Mouse (Mus musculus): Measurements from ENCODE around the gene Atf7ip. TPM values are rescaled to one million over a fixed set of nuclear protein-coding genes. Genes with fewer than 3 reads are reported as not detected.

Atf7ip gene
- polyA plus RNA-seq, 1 experiment from 2014 or later, result 37.7 TPM

- H3K27ac ChIP-seq, result no peak overlapping the region
- 86% methylated on average over 7 of the region's 7 CpGs for WGBS
- no peak for DNase-seq (ENCODE audit: low spot score)
Measured at GRCm38 (mm10) chr6:136551550-136552109, 45.7 kb downstream of the Atf7ip start.

GRCm38 (mm10) chr6:136553156-136553555, 47.2 kb downstream of the Atf7ip start:
- Histone ChIP-seq H3K4me1 (peaks cover 6% of the 10 kb centered on the region), H3K27ac (peak overlapping the region; percentile 73; the same call in 1 of the 2 replicates), H3K27me3 (ENCODE audit: insufficient read depth, poor library complexity, severe bottlenecking) (no peaks in the 10 kb centered on the region), H3K36me3 (peaks cover 13% of the 10 kb centered on the region; the same call in 1 of the 2 replicates), H3K4me3 (no peak overlapping the region), H3K9me3 (no peaks in the 10 kb centered on the region)
- WGBS, result 73% methylated on average over 5 of the region's 5 CpGs
- no peak for DNase-seq (ENCODE audit: low spot score)

More at GRCm38 (mm10) chr6:136551550-136552109, 45.7 kb downstream of the Atf7ip start:
- no peak overlapping the region for H3K4me3 ChIP-seq
- peaks cover 2% of the 10 kb centered on the region; the same call in 1 of the 2 replicates for H3K36me3 ChIP-seq
- H3K4me1 ChIP-seq, result peaks cover 10% of the 10 kb centered on the region
- no peaks in the 10 kb centered on the region for H3K27me3 ChIP-seq (ENCODE audit: insufficient read depth, poor library complexity, severe bottlenecking)
- no peaks in the 10 kb centered on the region for H3K9me3 ChIP-seq

- 37% methylated on average over 11 of the region's 11 CpGs for WGBS
- no peak for DNase-seq (ENCODE audit: low spot score)
- Histone ChIP-seq H3K36me3 (peaks cover 13% of the 10 kb centered on the region; the same call in 1 of the 2 replicates), H3K27ac (peak overlapping the region; percentile 73), H3K4me3 (no peak overlapping the region), H3K4me1 (peaks cover 7% of the 10 kb centered on the region; the same call in 1 of the 2 replicates), H3K27me3 (ENCODE audit: insufficient read depth, poor library complexity, severe bottlenecking) (no peaks in the 10 kb centered on the region), H3K9me3 (no peaks in the 10 kb centered on the region)
Measured at GRCm38 (mm10) chr6:136553767-136554569, 48.0 kb downstream of the Atf7ip start.

- 76% methylated on average over 7 of the region's 7 CpGs for WGBS
Measured at GRCm38 (mm10) chr6:136554774-136555522, 49.0 kb downstream of the Atf7ip start.

GRCm38 (mm10) chr6:136555523-136555915, 49.6 kb downstream of the Atf7ip start:
- peaks cover 23% of the 10 kb centered on the region for H3K36me3 ChIP-seq
- H3K9me3 ChIP-seq, result no peaks in the 10 kb centered on the region
- H3K27ac ChIP-seq, result peak overlapping the region; percentile 83
- peaks cover 7% of the 10 kb centered on the region; the same call in 1 of the 2 replicates for H3K4me1 ChIP-seq
- H3K4me3 ChIP-seq, result no peak overlapping the region
- WGBS, result 58% methylated on average over 5 of the region's 5 CpGs
- no peaks in the 10 kb centered on the region for H3K27me3 ChIP-seq (ENCODE audit: insufficient read depth, poor library complexity, severe bottlenecking)
- peak; percentile 80 for DNase-seq (ENCODE audit: low spot score)

More at GRCm38 (mm10) chr6:136554774-136555522, 49.0 kb downstream of the Atf7ip start:
- H3K27me3 ChIP-seq (ENCODE audit: insufficient read depth, poor library complexity, severe bottlenecking), result no peaks in the 10 kb centered on the region
- H3K4me3 ChIP-seq, result no peak overlapping the region
- no peaks in the 10 kb centered on the region for H3K9me3 ChIP-seq
- peak overlapping the region; percentile 83 for H3K27ac ChIP-seq
- peaks cover 7% of the 10 kb centered on the region; the same call in 1 of the 2 replicates for H3K4me1 ChIP-seq
- DNase-seq (ENCODE audit: low spot score), result no peak
- H3K36me3 ChIP-seq, result peaks cover 17% of the 10 kb centered on the region

- Histone ChIP-seq H3K9me3 (no peaks in the 10 kb centered on the region), H3K36me3 (peaks cover 50% of the 10 kb centered on the region), H3K27me3 (ENCODE audit: insufficient read depth, poor library complexity, severe bottlenecking) (no peaks in the 10 kb centered on the region), H3K4me1 (peaks cover 4% of the 10 kb centered on the region; the same call in 1 of the 2 replicates), H3K4me3 (no peak overlapping the region), H3K27ac (no peak overlapping the region)
- WGBS, result 78% methylated on average over 8 of the region's 8 CpGs
- no peak for DNase-seq (ENCODE audit: low spot score)
Measured at GRCm38 (mm10) chr6:136558288-136559005, 52.5 kb downstream of the Atf7ip start.

GRCm38 (mm10) chr6:136566002-136566401, 60.0 kb downstream of the Atf7ip start:
- peaks cover 91% of the 10 kb centered on the region for H3K36me3 ChIP-seq
- 88% methylated on average over 5 of the region's 5 CpGs for WGBS
- no peak overlapping the region for H3K4me3 ChIP-seq
- no peak for DNase-seq (ENCODE audit: low spot score)
- no peak overlapping the region for H3K27ac ChIP-seq
- H3K27me3 ChIP-seq (ENCODE audit: insufficient read depth, poor library complexity, severe bottlenecking), result no peaks in the 10 kb centered on the region
- H3K9me3 ChIP-seq, result no peaks in the 10 kb centered on the region
- H3K4me1 ChIP-seq, result no peaks in the 10 kb centered on the region

GRCm38 (mm10) chr6:136590739-136591138, 84.8 kb downstream of the Atf7ip start:
- peaks cover 77% of the 10 kb centered on the region for H3K36me3 ChIP-seq

GRCm38 (mm10) chr6:136594541-136594940, 88.6 kb downstream of the Atf7ip start:
- Histone ChIP-seq H3K4me1 (no peaks in the 10 kb centered on the region), H3K27ac (no peak overlapping the region), H3K27me3 (ENCODE audit: insufficient read depth, poor library complexity, severe bottlenecking) (no peaks in the 10 kb centered on the region), H3K4me3 (no peak overlapping the region), H3K9me3 (no peaks in the 10 kb centered on the region), H3K36me3 (peaks cover 82% of the 10 kb centered on the region)
- WGBS, result 93% methylated on average over 4 of the region's 4 CpGs
- DNase-seq (ENCODE audit: low spot score), result no peak

More at GRCm38 (mm10) chr6:136590739-136591138, 84.8 kb downstream of the Atf7ip start:
- Histone ChIP-seq H3K9me3 (no peaks in the 10 kb centered on the region), H3K4me1 (no peaks in the 10 kb centered on the region), H3K27ac (no peak overlapping the region), H3K27me3 (ENCODE audit: insufficient read depth, poor library complexity, severe bottlenecking) (no peaks in the 10 kb centered on the region), H3K4me3 (no peak overlapping the region)
- DNase-seq (ENCODE audit: low spot score), result no peak
- whole genome bisulfite sequencing, result 98% methylated on average over 4 of the region's 4 CpGs

- Histone ChIP-seq H3K9me3 (no peaks in the 10 kb centered on the region), H3K27ac (no peak overlapping the region), H3K4me3 (no peak overlapping the region), H3K27me3 (ENCODE audit: insufficient read depth, poor library complexity, severe bottlenecking) (no peaks in the 10 kb centered on the region), H3K4me1 (no peaks in the 10 kb centered on the region), H3K36me3 (peaks cover 97% of the 10 kb centered on the region)
- 83% methylated on average over 7 of the region's 7 CpGs for WGBS
- no peak for DNase-seq (ENCODE audit: low spot score)
Measured at GRCm38 (mm10) chr6:136602601-136603000, 96.6 kb downstream of the Atf7ip start.

- no peak for DNase-seq (ENCODE audit: low spot score)
- Histone ChIP-seq H3K4me3 (no peak overlapping the region), H3K27me3 (ENCODE audit: insufficient read depth, poor library complexity, severe bottlenecking) (no peaks in the 10 kb centered on the region), H3K4me1 (no peaks in the 10 kb centered on the region), H3K27ac (no peak overlapping the region), H3K36me3 (peaks cover 49% of the 10 kb centered on the region), H3K9me3 (no peaks in the 10 kb centered on the region)
- 96% methylated on average over 17 of the region's 17 CpGs for WGBS
Measured at GRCm38 (mm10) chr6:136611351-136612215, 105.6 kb downstream of the Atf7ip start.

Data from heart, embryonic 10.5 days (tissue).